Mouse (Mus musculus) cerebellum, adult 2 months (tissue): Measurements from ENCODE around the gene Bcas2. TPM values are rescaled to one million over a fixed set of nuclear protein-coding genes. Genes with fewer than 3 reads are reported as not detected.
"Not testable (repeated sequence)": the region's sequence is repeated elsewhere in the genome, so short reads cannot be mapped to it uniquely, and the experiment has no call there.

ENCODE experiments used
- DNase-seq, 2 experiments: peaks; one replicate each; pipeline ENCODE4 v3.0.0; 2021
- H3K27ac ChIP-seq: fragments of 200-500 bp; 2 replicates; pipeline ENCODE4 v1.5.1; 2012; ENCODE audit warnings: low read length, control low read depth, inconsistent platforms; ENCODE audit not compliant: insufficient read depth
- H3K27me3 ChIP-seq: fragments of 200-500 bp; 2 replicates; pipeline ENCODE4 v1.6.1; 2012; ENCODE audit warnings: inconsistent platforms, mild to moderate bottlenecking, low read length, moderate library complexity; ENCODE audit not compliant: control insufficient read depth, insufficient read depth
- H3K4me1 ChIP-seq: fragments of 200-500 bp; 2 replicates; pipeline ENCODE4 v1.6.1; 2011; ENCODE audit warnings: low read length; ENCODE audit not compliant: control insufficient read depth, insufficient read depth
- H3K4me3 ChIP-seq: fragments of 200-500 bp; replicated peaks from 2 replicates; pipeline ENCODE3; 2011; ENCODE audit warnings: mild to moderate bottlenecking, low read depth, low read length, control low read depth; ENCODE audit not compliant: insufficient read depth
- CTCF ChIP-seq: fragments of 200-500 bp; IDR thresholded peaks from 2 replicates; pipeline ENCODE4 v1.5.1; 2011; ENCODE audit warnings: low read depth, mild to moderate bottlenecking, control low read depth, low read length, moderate library complexity, borderline replicate concordance; ENCODE audit not compliant: insufficient read depth
- POLR2A ChIP-seq: fragments of 200-500 bp; IDR thresholded peaks from 2 replicates; pipeline ENCODE4 v1.6.1; 2011; ENCODE audit warnings: low read length, control low read depth, borderline replicate concordance; ENCODE audit not compliant: insufficient read depth
- WGBS: fragments of 180-500 bp; shearing (Covaris S2); methylation state at CpG from one replicate; pipeline ENCODE4 v1.1.7; 2018; 5-methylcytosine and 5-hydroxymethylcytosine counted together
- polyA plus RNA-seq: library from polyadenylated mRNA; depleted of rRNA; stranded (reverse); fragments of >200 nt; gene quantifications from 2 replicates; pipeline ENCODE4 v1.2.3, GENCODE M21; 2012

The Bcas2 gene
- polyA plus RNA-seq, 1 experiment: 139 TPM

- no peaks in the 10 kb centered on the region for H3K4me1 ChIP-seq
- no peak for DNase-seq
- no peaks in the 10 kb centered on the region for H3K27me3 ChIP-seq
- H3K27ac ChIP-seq: no peak overlapping the region
- no peak overlapping the region for H3K4me3 ChIP-seq
- WGBS: 94% methylated on average over 9 of the region's 9 CpGs
- TF ChIP-seq CTCF (no peak), POLR2A (no peak)
Observed at GRCm38 (mm10) chr3:103179527-103179926, 8.1 kb downstream of the Bcas2 start.

DNA sequence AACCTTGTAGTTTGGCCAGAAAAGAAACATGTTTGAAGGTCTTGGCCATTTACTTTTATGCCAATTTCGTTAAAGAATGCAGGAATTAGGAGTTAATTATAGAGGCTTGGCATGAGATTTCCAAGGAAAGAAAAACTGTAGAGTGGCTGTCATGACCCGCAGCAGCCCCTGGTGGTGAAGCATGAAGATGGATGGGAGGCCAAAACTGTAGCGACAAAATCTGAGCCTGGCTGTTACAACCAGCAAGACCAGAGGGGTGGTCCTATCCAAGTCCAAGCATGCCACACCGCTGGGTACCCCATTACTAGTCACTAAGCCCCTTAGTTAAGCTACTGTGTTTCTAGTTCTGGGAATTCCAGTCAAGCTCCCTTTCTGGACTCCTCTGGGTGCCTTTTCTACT lies 9.7 kb downstream of the Bcas2 start:
- TF ChIP-seq POLR2A (no peak), CTCF (no peak)
- DNase-seq: no peak
- no peak overlapping the region for H3K4me3 ChIP-seq
- H3K27me3 ChIP-seq: no peaks in the 10 kb centered on the region
- WGBS: 49% methylated on average over 4 of the region's 4 CpGs
- no peak overlapping the region for H3K27ac ChIP-seq
- H3K4me1 ChIP-seq: no peaks in the 10 kb centered on the region

DNA sequence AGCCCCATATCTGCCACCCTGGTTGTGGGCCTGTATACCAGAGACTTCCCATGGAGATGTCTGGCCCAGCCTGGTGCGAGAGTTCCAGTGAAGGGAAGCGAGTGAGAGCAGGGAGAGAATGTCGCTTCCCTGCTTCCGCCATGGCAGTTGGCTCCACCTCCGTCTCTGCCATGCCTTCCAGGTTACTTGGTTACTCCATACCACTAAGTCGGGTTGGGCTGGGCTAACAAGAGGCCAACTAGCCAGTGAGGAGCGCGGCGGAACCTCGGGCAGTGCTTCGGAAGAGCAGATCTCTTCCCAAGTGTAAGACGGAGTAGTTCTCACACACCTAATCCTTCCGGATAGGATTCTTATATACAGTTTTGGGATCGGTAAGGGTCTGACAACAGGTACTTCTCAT lies 11.4 kb downstream of the Bcas2 start:
- Histone ChIP-seq H3K27ac (no peak overlapping the region), H3K4me1 (no peaks in the 10 kb centered on the region), H3K27me3 (no peaks in the 10 kb centered on the region), H3K4me3 (no peak overlapping the region)
- 80% methylated on average over 14 of the region's 14 CpGs for WGBS
- no peak for DNase-seq
- TF ChIP-seq POLR2A (no peak), CTCF (no peak)

DNA sequence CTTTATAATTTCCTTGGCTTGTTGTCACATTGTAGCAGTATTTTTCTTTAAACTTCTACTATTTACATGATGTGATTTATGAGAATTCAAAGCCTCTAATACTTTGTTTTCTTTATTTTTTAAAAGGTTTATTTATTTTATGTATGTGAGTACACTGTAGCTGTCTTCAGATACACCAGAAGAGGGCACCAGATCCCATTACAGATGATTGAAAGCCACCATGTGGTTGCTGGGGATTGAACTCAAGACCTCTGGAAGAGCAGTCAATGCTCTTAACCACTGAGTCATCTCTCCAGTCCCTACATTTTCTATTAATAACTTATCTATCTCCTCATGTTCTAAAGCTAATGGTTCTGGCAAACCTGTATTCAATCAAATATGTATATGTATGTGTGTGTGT lies 13.0 kb downstream of the Bcas2 start:
- not testable (repeated sequence) for H3K4me1 ChIP-seq, H3K27ac ChIP-seq, DNase-seq, H3K27me3 ChIP-seq, H3K4me3 ChIP-seq

DNA sequence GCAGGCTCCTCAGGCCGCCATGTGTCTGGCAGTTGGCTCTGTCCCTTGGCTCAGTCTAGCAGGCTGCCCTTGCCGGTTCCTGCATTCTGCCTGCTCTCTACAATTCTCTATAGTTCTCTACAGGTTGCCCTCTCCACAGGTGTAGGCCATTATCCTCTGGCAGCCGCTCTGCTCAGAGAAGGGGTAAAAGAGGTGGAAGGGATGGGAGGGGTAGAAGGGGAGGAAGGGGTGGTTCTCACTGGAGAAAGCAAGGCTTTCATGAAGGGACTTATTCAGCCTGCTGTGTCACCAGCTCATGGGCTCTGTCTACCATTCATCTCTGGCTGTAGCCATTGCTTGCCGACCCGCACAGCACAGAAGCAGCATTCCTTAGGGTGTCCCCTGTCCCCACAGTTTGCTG lies 17.0 kb downstream of the Bcas2 start:
- no peak for DNase-seq
- no peaks in the 10 kb centered on the region for H3K4me1 ChIP-seq
- 19% methylated on average over 5 of the region's 5 CpGs for WGBS
- no peak overlapping the region for H3K4me3 ChIP-seq
- TF ChIP-seq CTCF (no peak), POLR2A (no peak)
- H3K27ac ChIP-seq: no peak overlapping the region
- H3K27me3 ChIP-seq: no peaks in the 10 kb centered on the region

GRCm38 (mm10) chr3:103188856-103189255 lies 17.4 kb downstream of the Bcas2 start:
- TF ChIP-seq CTCF: no peak
- TF ChIP-seq POLR2A: no peak
- Histone ChIP-seq H3K4me3 (no peak overlapping the region), H3K4me1 (no peaks in the 10 kb centered on the region), H3K27ac (no peak overlapping the region), H3K27me3 (no peaks in the 10 kb centered on the region)
- WGBS: 26% methylated on average over 2 of the region's 2 CpGs
- no peak for DNase-seq

GRCm38 (mm10) chr3:103192161-103192560 lies 20.7 kb downstream of the Bcas2 start:
- DNase-seq: no peak
- H3K4me1 ChIP-seq: no peaks in the 10 kb centered on the region
- no peak overlapping the region for H3K27ac ChIP-seq
- H3K4me3 ChIP-seq: no peak overlapping the region
- no peaks in the 10 kb centered on the region for H3K27me3 ChIP-seq
- TF ChIP-seq POLR2A: no peak
- WGBS: 89% methylated on average over 4 of the region's 4 CpGs

- Histone ChIP-seq H3K4me1 (no peaks in the 10 kb centered on the region), H3K27me3 (no peaks in the 10 kb centered on the region), H3K4me3 (no peak overlapping the region), H3K27ac (no peak overlapping the region)
- TF ChIP-seq POLR2A (no peak), CTCF (no peak)
- 80% methylated on average over 1 of the region's 1 CpGs for WGBS
- DNase-seq: no peak
Observed at GRCm38 (mm10) chr3:103193186-103193585, 21.7 kb downstream of the Bcas2 start.

DNA sequence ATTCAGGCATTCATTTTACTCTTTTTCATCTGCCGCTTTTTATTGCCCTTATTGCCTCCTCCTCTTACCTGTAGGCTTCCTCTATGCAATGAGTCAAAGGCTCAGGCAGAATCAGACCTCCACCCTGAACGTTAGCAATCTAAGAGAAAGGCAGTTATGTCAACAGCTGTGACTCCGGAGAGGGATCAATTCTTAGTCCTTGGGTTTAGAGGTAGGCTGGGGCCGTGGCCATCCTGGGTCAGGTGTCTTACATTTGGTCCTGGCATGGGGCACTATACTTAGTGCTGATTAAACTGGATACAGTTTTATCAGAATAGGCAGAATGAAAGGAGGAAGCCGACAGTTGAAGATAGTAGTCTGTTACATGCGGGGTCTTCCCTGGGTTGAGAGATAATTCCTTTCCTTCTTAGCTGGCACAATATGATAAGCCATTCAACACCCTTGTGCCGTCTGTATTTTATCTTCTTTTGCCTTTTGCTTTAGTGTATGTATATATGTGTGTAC lies 24.9 kb downstream of the Bcas2 start:
- no peak overlapping the region for H3K4me3 ChIP-seq
- no peak overlapping the region for H3K27ac ChIP-seq
- no peak for TF ChIP-seq POLR2A
- TF ChIP-seq CTCF: no peak
- H3K4me1 ChIP-seq: no peaks in the 10 kb centered on the region
- no peak for DNase-seq
- 87% methylated on average over 7 of the region's 7 CpGs for WGBS
- no peaks in the 10 kb centered on the region for H3K27me3 ChIP-seq
